Mouse (Mus musculus) left cerebral cortex, adult 8-10 months (tissue): ENCODE measurements around the gene Mitf. TPM values are rescaled to one million over a fixed set of nuclear protein-coding genes. Genes with fewer than 3 reads are reported as not detected.

Source experiments
- DNase-seq, 2 experiments: peaks; one replicate each; pipeline ENCODE4 v3.0.0; 2022; ENCODE audit warnings: low spot score in 2 of 2
- total RNA-seq, 4 experiments: library from RNA; stranded (reverse); gene quantifications; 2 replicates each; pipeline ENCODE4 v1.2.4; 2022

Mitf gene
- 1 to 10 TPM; 7.4 to 9.2 (median 8.5) TPM for total RNA-seq

- peak; percentile 90 to 92 for DNase-seq
Measured at GRCm38 (mm10) chr6:97806781-97807743, at the start of gene Mitf. TSS of gene Mitf (plus strand) at chr6:97807052.

GRCm38 (mm10) chr6:97757361-97757760, 49.5 kb upstream of the Mitf start:
- DNase-seq, result no peak

GRCm38 (mm10) chr6:97758884-97759283, 48.0 kb upstream of the Mitf start:
- no peak for DNase-seq

- peak; percentile 15 to 48 for DNase-seq
Measured at GRCm38 (mm10) chr6:97759301-97759700, 47.6 kb upstream of the Mitf start.

- DNase-seq, result peak; percentile 12 to 16
Measured at GRCm38 (mm10) chr6:97761326-97761725, 45.5 kb upstream of the Mitf start.

- DNase-seq, result no peak
Measured at GRCm38 (mm10) chr6:97763970-97764369, 42.9 kb upstream of the Mitf start.

GRCm38 (mm10) chr6:97767836-97768235, 39.0 kb upstream of the Mitf start:
- DNase-seq, result no peak

- DNase-seq, result peak in 1 of 2 experiments; percentile 19
Measured at GRCm38 (mm10) chr6:97769549-97769948, 37.3 kb upstream of the Mitf start.

GRCm38 (mm10) chr6:97781316-97781715, 25.5 kb upstream of the Mitf start:
- DNase-seq, result no peak

GRCm38 (mm10) chr6:97782291-97782690, 24.6 kb upstream of the Mitf start:
- DNase-seq, result no peak

- no peak for DNase-seq
Measured at GRCm38 (mm10) chr6:97786871-97787270, 20.0 kb upstream of the Mitf start.

- DNase-seq, result no peak
Measured at GRCm38 (mm10) chr6:97788361-97788974, 18.4 kb upstream of the Mitf start.

GRCm38 (mm10) chr6:97789700-97790099, 17.2 kb upstream of the Mitf start:
- DNase-seq, result peak in 1 of 2 experiments; percentile 27

- no peak for DNase-seq
Measured at GRCm38 (mm10) chr6:97792104-97792503, 14.7 kb upstream of the Mitf start.

- no peak for DNase-seq
Measured at GRCm38 (mm10) chr6:97795175-97795574, 11.7 kb upstream of the Mitf start.

- DNase-seq, result no peak
Measured at GRCm38 (mm10) chr6:97800615-97801014, 6.2 kb upstream of the Mitf start.

GRCm38 (mm10) chr6:97806051-97806450, 801 bp upstream of the Mitf start:
- no peak for DNase-seq

- no peak for DNase-seq
Measured at GRCm38 (mm10) chr6:97814191-97814590, 7.3 kb downstream of the Mitf start.

GRCm38 (mm10) chr6:97815723-97816122, 8.9 kb downstream of the Mitf start:
- no peak for DNase-seq

GRCm38 (mm10) chr6:97816806-97817205, 10.0 kb downstream of the Mitf start:
- DNase-seq, result no peak

- no peak for DNase-seq
Measured at GRCm38 (mm10) chr6:97818128-97818527, 11.3 kb downstream of the Mitf start.

GRCm38 (mm10) chr6:97818948-97819347, 12.1 kb downstream of the Mitf start:
- DNase-seq, result no peak

GRCm38 (mm10) chr6:97820505-97820904, 13.7 kb downstream of the Mitf start:
- DNase-seq, result no peak
